ENCODE assay signal across 19 mouse cellular contexts in genomic region chr3:87079751-87080150, GRCm38 (mm10).
"Had no signal": no experiment of that assay in that cellular context is flagged by ENCODE, and none has a peak within 500 bp of the region (broad histone marks: within the 10 kb centered on the region; RNA-seq: fewer than 3 reads in every experiment).

No protein-coding gene starts in this region.

- H3K9me3 ChIP-seq: liver, embryonic 15.5 days; lung, embryonic 15.5 days; midbrain, embryonic 13.5 days; midbrain, embryonic 15.5 days; neural tube, embryonic 12.5 days; stomach, embryonic 15.5 days had no signal

- H3K4me1 ChIP-seq: liver, embryonic 15.5 days; lung, embryonic 15.5 days; megakaryocyte, embryonic 14.5 days; midbrain, embryonic 13.5 days; midbrain, embryonic 15.5 days; neural tube, embryonic 12.5 days; stomach, embryonic 15.5 days had no signal

- H3K36me3 ChIP-seq: liver, embryonic 15.5 days had no signal

- ATAC-seq: liver, postnatal 0 days; lung, postnatal 0 days; midbrain, embryonic 13.5 days; midbrain, embryonic 15.5 days had no signal

- H3K4me3 ChIP-seq: liver, embryonic 15.5 days; lung, embryonic 15.5 days; megakaryocyte, embryonic 14.5 days; midbrain, embryonic 13.5 days; midbrain, embryonic 15.5 days; neural tube, embryonic 12.5 days; stomach, embryonic 15.5 days had no signal

- DNase-seq: liver, postnatal 0 days; lung, adult 2 months; lung, postnatal 14 days; lung, postnatal 36 days; right cerebral cortex, postnatal 14 days; thymus, adult 2 months; thymus, postnatal 25 days; thymus, postnatal 4 days had no signal

- H3K27me3 ChIP-seq: liver, embryonic 15.5 days; lung, embryonic 15.5 days; midbrain, embryonic 13.5 days; midbrain, embryonic 15.5 days; neural tube, embryonic 12.5 days; stomach, embryonic 15.5 days had no signal

- H3K27ac ChIP-seq: liver, embryonic 15.5 days; lung, embryonic 15.5 days; macrophage; midbrain, embryonic 13.5 days; midbrain, embryonic 15.5 days; neural tube, embryonic 12.5 days; stomach, embryonic 15.5 days; stomach, postnatal 0 days had no signal

- H3K9ac ChIP-seq: liver, embryonic 15.5 days; liver, postnatal 0 days; lung, embryonic 15.5 days; midbrain, embryonic 13.5 days; midbrain, embryonic 15.5 days; neural tube, embryonic 12.5 days; stomach, embryonic 15.5 days had no signal

- H3K4me2 ChIP-seq: liver, embryonic 15.5 days; lung, embryonic 15.5 days; midbrain, embryonic 11.5 days; midbrain, embryonic 13.5 days; midbrain, embryonic 15.5 days; neural tube, embryonic 12.5 days; stomach, embryonic 15.5 days had no signal
